Comparison of ENCODE assay signal across 25 mouse cellular contexts in genomic region chr5:108104306-108104705, GRCm38 (mm10). TPM values are rescaled to one million over a fixed set of nuclear protein-coding genes. Genes with fewer than 3 reads are reported as not detected.
A peak's percentile ranks its signal among the peaks of the same experiment; 100 is the strongest.
DNase-seq lines count a peak whose midpoint lies in the region; ATAC-seq and TF ChIP-seq lines count a peak whose summit lies in the region.
"Had no signal": no experiment of that assay in that cellular context is flagged by ENCODE, and none has a peak within 500 bp of the region (broad histone marks: within the 10 kb centered on the region; RNA-seq: fewer than 3 reads in every experiment).

No protein-coding gene starts in this region.

- intact Hi-C loops in heart, postnatal 36 days (cut with DNase I) = no loop called here

- no peaks in the 10 kb centered on the region for H3K4me1 ChIP-seq in hindbrain, postnatal 0 days (ENCODE audit: insufficient read depth, low read length)

- H3K9me3 ChIP-seq in hindbrain, postnatal 0 days (ENCODE audit: low read length) = no peaks in the 10 kb centered on the region
- H3K9me3 ChIP-seq: G1E had no signal

- no peak overlapping the region for H3K4me3 ChIP-seq in hindbrain, postnatal 0 days (ENCODE audit: low read length)

- WGBS in hindbrain, postnatal 0 days = 84% methylated on average over 5 of the region's 5 CpGs

- H3K4me2 ChIP-seq in hindbrain, postnatal 0 days (ENCODE audit: low read depth, low read length) = no peak overlapping the region

- ATAC-seq in hindbrain, postnatal 0 days = no peak
- no peak for ATAC-seq in granulocyte monocyte progenitor cell, adult 5-6 weeks (replicated peaks; ENCODE audit: poor library complexity, severe bottlenecking)
- ATAC-seq: activated CD4-positive, CD25-positive, alpha-beta regulatory T cell, adult 4 months; CD4-positive, CD25-positive, alpha-beta regulatory T cell, adult 4 months; Patski had no signal

- TF ChIP-seq CTCF in hindbrain, postnatal 0 days (IDR thresholded peaks at IDR 0.05; ENCODE audit: low read depth) = no peak

- peak; percentile 65 for DNase-seq in heart, adult 11 months
- DNase-seq in heart, postnatal 36 days = no peak
- DNase-seq in ES-CJ7 (ENCODE audit: low read depth, low spot score) (peak; percentile 32), R1 (ENCODE audit: low read depth, low spot score) (peak; percentile 60), ZHBTc4 (ENCODE audit: low read depth, low spot score) (peak; percentile 48)
- no peak for DNase-seq in hindbrain, postnatal 0 days (ENCODE audit: low spot score)
- no peak for DNase-seq in kidney, postnatal 36 days
- DNase-seq: adrenal gland, adult 2 months; adrenal gland, adult 8-10 months; adrenal gland, postnatal 10 days; adrenal gland, postnatal 14 days; adrenal gland, postnatal 25 days; adrenal gland, postnatal 36 days; B cell, adult 2 months; cerebellum, adult 11 months; cerebellum, adult 11-12 months; cerebellum, adult 18-20 months; cerebellum, adult 2 months; cerebellum, adult 8-10 months had no signal

- no peaks in the 10 kb centered on the region for H3K27me3 ChIP-seq in hindbrain, postnatal 0 days (ENCODE audit: insufficient read depth, low read length)
- H3K27me3 ChIP-seq: CH12.LX, Patski had no signal

- peaks cover 35% of the 10 kb centered on the region; the same call in 1 of the 2 replicates for H3K36me3 ChIP-seq in hindbrain, postnatal 0 days (ENCODE audit: insufficient read depth, low read length)

- no peak overlapping the region for H3K9ac ChIP-seq in hindbrain, postnatal 0 days (replicated peaks; ENCODE audit: low read length)

- H3K27ac ChIP-seq in hindbrain, postnatal 0 days = no peak overlapping the region

RNA-seq across cellular contexts. Expression of gene Tmed5, which starts 28.1 kb away (rescaled TPM):
- total RNA-seq in heart, postnatal 36 days (2021) = 10 to 100 TPM; 26.7 to 34.9 TPM
- 12.9 and 28.3 TPM in 2 replicates for total RNA-seq in hindbrain, postnatal 0 days (2014; rRNA removed)
- 24.6 and 26.7 TPM in 2 replicates for polyA plus RNA-seq in hindbrain, postnatal 0 days (2015; fragmentation: Nextera tagmentation; extraction: Ambion mirVana)
- total RNA-seq in granulocyte monocyte progenitor cell, adult 5-6 weeks (2014; fragmentation: Nextera tagmentation) = 60.2 and 62.0 TPM in 2 replicates
- total RNA-seq in granulocyte monocyte progenitor cell, adult 5-6 weeks (2017) = 92.9 and 106 TPM in 2 replicates

RNA-seq across cellular contexts. Expression of gene Ccdc18, which starts 28.4 kb away (rescaled TPM):
- under 1 TPM; 0.24 to 0.56 TPM for total RNA-seq in heart, postnatal 36 days (2021)
- total RNA-seq in hindbrain, postnatal 0 days (2014; rRNA removed) = 0.63 and 1.4 TPM in 2 replicates
- polyA plus RNA-seq in hindbrain, postnatal 0 days (2015; fragmentation: Nextera tagmentation; extraction: Ambion mirVana) = 2.2 and 4.1 TPM in 2 replicates
- 11.9 and 13.1 TPM in 2 replicates for total RNA-seq in granulocyte monocyte progenitor cell, adult 5-6 weeks (2014; fragmentation: Nextera tagmentation)
- 23.4 and 32.6 TPM in 2 replicates for total RNA-seq in granulocyte monocyte progenitor cell, adult 5-6 weeks (2017)
- polyA plus RNA-seq: adrenal gland, adult 2 months had no signal

RNA-seq across cellular contexts. Expression of gene Mtf2, which starts 38.8 kb away (rescaled TPM):
- total RNA-seq in heart, postnatal 36 days (2021) = 10 to 100 TPM; 10.8 to 13.8 TPM
- total RNA-seq in hindbrain, postnatal 0 days (2014; rRNA removed) = 36.0 and 41.4 TPM in 2 replicates
- 48.7 and 55.7 TPM in 2 replicates for polyA plus RNA-seq in hindbrain, postnatal 0 days (2015; fragmentation: Nextera tagmentation; extraction: Ambion mirVana)
- 77.6 and 89.9 TPM in 2 replicates for total RNA-seq in granulocyte monocyte progenitor cell, adult 5-6 weeks (2014; fragmentation: Nextera tagmentation)
- total RNA-seq in granulocyte monocyte progenitor cell, adult 5-6 weeks (2017) = 131 and 135 TPM in 2 replicates

Comparison
In these comparisons a context has a peak if more than half of its experiments do, and no peak if none do; other contexts are left out.
1. DNase-seq: peak in heart, adult 11 months (single experiment), ES-CJ7 (single experiment), R1 (single experiment) and ZHBTc4 (single experiment); none in heart, postnatal 36 days (0 of 2), hindbrain, postnatal 0 days (single experiment) and kidney, postnatal 36 days (0 of 2).